Mouse (Mus musculus) splenic B cell, adult 2 months (primary cell): ENCODE measurements around the gene Ptprs.

Experiments used
- DNase-seq: peaks from one replicate; pipeline ENCODE4 v3.0.0-alpha.2; 2011; ENCODE audit warnings: low read depth, low spot score
- H3K27me3 ChIP-seq: 2 replicates; pipeline ENCODE4 v1.6.1; 2012; ENCODE audit warnings: mild to moderate bottlenecking, low read length, moderate library complexity, mixed read lengths; ENCODE audit not compliant: control insufficient read depth, poor library complexity, insufficient read depth, severe bottlenecking
- H3K36me3 ChIP-seq: 2 replicates; pipeline ENCODE4 v1.6.1; 2012; ENCODE audit warnings: mild to moderate bottlenecking, low read length, moderate library complexity, mixed read lengths; ENCODE audit not compliant: control insufficient read depth, poor library complexity, insufficient read depth, severe bottlenecking

Ptprs gene

GRCm38 (mm10) chr17:56476402-56476752 is at the start of gene Ptprs:
Gene Ptprs, minus strand, starts transcription at chr17:56476483.
- peak; percentile 93 for DNase-seq
- no peaks in the 10 kb centered on the region for H3K36me3 ChIP-seq

GRCm38 (mm10) chr17:56524943-56525342 is 48.7 kb upstream of the Ptprs start:
- no peaks in the 10 kb centered on the region for H3K27me3 ChIP-seq

More at GRCm38 (mm10) chr17:56476402-56476752, at the start of gene Ptprs:
- no peaks in the 10 kb centered on the region for H3K27me3 ChIP-seq

GRCm38 (mm10) chr17:56522744-56523143 is 46.5 kb upstream of the Ptprs start:
- Histone ChIP-seq H3K36me3 (no peaks in the 10 kb centered on the region), H3K27me3 (no peaks in the 10 kb centered on the region)
- DNase-seq = no peak

More at GRCm38 (mm10) chr17:56524943-56525342, 48.7 kb upstream of the Ptprs start:
- no peaks in the 10 kb centered on the region for H3K36me3 ChIP-seq
- no peak for DNase-seq

GRCm38 (mm10) chr17:56515690-56516410 is 39.6 kb upstream of the Ptprs start:
- Histone ChIP-seq H3K27me3 (no peaks in the 10 kb centered on the region; the same call in 1 of the 2 replicates), H3K36me3 (no peaks in the 10 kb centered on the region)
- DNase-seq = no peak

- no peak for DNase-seq
- Histone ChIP-seq H3K27me3 (no peaks in the 10 kb centered on the region; the same call in 1 of the 2 replicates), H3K36me3 (no peaks in the 10 kb centered on the region)
Measured at GRCm38 (mm10) chr17:56514916-56515315, 38.6 kb upstream of the Ptprs start.

GRCm38 (mm10) chr17:56514330-56514729 is 38.0 kb upstream of the Ptprs start:
- Histone ChIP-seq H3K36me3 (no peaks in the 10 kb centered on the region), H3K27me3 (no peaks in the 10 kb centered on the region; the same call in 1 of the 2 replicates)
- DNase-seq = no peak

GRCm38 (mm10) chr17:56512310-56512709 is 36.0 kb upstream of the Ptprs start, which contains the start of gene Znrf4:
Gene Znrf4, minus strand, starts transcription at chr17:56512431.
- no peaks in the 10 kb centered on the region; the same call in 1 of the 2 replicates for H3K27me3 ChIP-seq
- no peaks in the 10 kb centered on the region for H3K36me3 ChIP-seq
- no peak for DNase-seq

- DNase-seq = no peak
- Histone ChIP-seq H3K27me3 (no peaks in the 10 kb centered on the region; the same call in 1 of the 2 replicates), H3K36me3 (no peaks in the 10 kb centered on the region)
Measured at GRCm38 (mm10) chr17:56511707-56512090, 35.4 kb upstream of the Ptprs start.

GRCm38 (mm10) chr17:56510970-56511706 is 34.9 kb upstream of the Ptprs start:
- no peak for DNase-seq
- no peaks in the 10 kb centered on the region; the same call in 1 of the 2 replicates for H3K27me3 ChIP-seq
- no peaks in the 10 kb centered on the region for H3K36me3 ChIP-seq

GRCm38 (mm10) chr17:56510473-56510969 is 34.2 kb upstream of the Ptprs start:
- no peak for DNase-seq

GRCm38 (mm10) chr17:56509707-56510472 is 33.6 kb upstream of the Ptprs start:
- Histone ChIP-seq H3K36me3 (no peaks in the 10 kb centered on the region), H3K27me3 (no peaks in the 10 kb centered on the region)
- no peak for DNase-seq

More at GRCm38 (mm10) chr17:56510473-56510969, 34.2 kb upstream of the Ptprs start:
- no peaks in the 10 kb centered on the region for H3K36me3 ChIP-seq
- no peaks in the 10 kb centered on the region; the same call in 1 of the 2 replicates for H3K27me3 ChIP-seq

GRCm38 (mm10) chr17:56509021-56509640 is 32.8 kb upstream of the Ptprs start:
- DNase-seq = no peak
- Histone ChIP-seq H3K36me3 (no peaks in the 10 kb centered on the region), H3K27me3 (no peaks in the 10 kb centered on the region)

- Histone ChIP-seq H3K36me3 (no peaks in the 10 kb centered on the region), H3K27me3 (no peaks in the 10 kb centered on the region)
- peak; percentile 92 for DNase-seq
Measured at GRCm38 (mm10) chr17:56507161-56508068, 31.1 kb upstream of the Ptprs start.
